Mouse (Mus musculus) retina, adult 2 months (tissue): ENCODE measurements around the gene Tbx20.

Source experiments
- DNase-seq: peaks from one replicate; pipeline ENCODE4 v3.0.0-alpha.2; 2012; ENCODE audit warnings: low read depth, low spot score

Gene Tbx20

DNA sequence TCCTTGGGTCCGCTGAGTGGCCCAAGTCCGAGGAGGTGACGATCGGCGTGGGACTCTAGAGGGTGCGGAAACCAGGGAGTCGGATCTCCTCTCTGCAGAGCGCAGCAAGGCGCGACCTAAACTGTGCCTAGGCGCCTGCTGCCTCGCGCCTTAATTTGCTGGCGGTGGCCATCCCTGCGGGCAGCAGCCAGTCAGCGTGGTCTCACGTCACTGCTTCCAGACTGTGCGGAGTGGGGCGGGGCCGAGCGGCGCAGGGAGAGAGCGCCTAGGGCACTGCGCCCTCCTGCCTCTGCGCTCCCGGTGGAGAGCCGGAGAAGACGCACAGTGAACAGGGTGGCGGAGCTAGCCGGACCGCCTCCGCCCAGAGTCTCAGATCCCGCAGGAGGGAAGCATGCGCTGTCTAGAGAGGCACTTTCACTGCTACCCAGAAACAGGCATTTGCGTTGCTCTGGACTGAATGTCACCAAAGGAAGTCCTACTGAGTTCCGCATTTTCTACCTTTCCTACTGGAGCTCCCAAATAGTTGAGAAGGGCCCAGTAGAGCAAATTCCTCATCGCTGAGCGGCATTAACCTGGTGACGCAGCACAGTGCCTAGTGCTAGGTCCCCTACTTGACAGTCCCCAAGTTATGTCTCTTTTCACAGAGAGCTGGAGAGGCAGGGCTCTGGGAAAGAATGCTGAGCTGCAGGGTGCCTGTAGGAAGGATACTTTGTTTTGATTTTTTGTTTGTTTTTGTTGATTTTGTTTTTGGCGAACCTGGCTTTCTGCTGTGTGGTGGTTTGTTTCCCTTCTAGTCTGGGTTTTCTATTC, at the start of gene Tbx20:
Gene Tbx20, minus strand, starts transcription at position 144 of the 810 bp plus-strand sequence.
- no peak for DNase-seq

DNA sequence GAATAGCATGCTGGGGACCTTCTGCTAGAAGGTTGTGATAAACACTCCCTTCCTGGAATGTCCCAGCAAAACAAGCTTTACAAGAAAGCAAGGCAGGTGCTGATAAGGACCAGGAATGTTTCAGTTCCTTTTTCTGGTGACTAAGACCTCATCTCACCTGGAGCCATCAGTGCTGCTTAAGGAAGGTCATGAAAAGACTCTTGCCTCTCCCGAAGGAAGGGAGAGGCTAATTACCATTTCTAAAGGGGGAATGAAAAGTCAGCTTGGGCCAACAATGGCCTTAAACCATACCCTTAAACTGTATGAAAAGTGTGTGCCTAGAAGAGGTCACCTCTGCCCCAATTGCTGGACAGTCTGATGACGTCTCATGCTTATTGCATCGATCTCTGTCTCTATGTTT, 44.4 kb upstream of the Tbx20 start:
- DNase-seq = no peak

DNA sequence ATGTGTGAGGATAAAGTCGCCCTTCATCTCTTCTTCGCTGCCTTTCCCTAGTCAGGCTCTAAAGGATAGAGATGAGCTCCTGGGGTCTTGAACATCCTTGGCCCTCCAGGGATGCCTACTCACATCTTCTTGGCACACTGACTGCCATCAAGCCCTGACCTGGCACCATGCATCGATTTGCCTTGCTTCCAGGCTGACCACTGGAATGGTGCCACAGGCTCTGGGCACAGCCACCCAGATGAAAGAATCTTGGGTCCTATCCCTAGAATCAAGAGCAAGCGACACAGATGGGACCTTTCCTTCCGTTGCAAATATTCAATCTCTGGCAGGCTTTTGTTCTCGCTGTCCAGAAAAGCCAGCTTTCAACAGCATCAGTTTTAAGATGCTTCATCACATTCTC, 38.4 kb upstream of the Tbx20 start:
- DNase-seq = no peak

DNA sequence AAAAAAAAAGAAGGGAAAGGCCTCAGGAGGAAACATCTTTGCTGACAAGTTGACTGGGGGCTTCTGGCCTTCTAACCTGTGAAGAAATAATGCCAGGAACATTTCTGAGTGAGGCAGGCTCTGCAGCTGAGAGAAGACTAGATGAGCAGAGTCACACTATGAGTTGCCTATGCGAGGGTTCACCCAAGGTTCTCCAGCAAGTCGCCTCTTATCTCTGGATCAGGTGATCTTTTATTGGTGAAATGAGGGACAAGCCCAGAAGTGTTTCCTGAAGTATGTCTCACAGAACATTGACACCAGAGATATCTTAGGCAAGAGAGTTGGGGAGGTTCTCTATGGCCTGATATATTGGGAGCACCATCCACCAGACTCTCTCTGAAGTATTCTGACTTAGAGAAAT, 18.0 kb upstream of the Tbx20 start:
- DNase-seq = no peak

DNA sequence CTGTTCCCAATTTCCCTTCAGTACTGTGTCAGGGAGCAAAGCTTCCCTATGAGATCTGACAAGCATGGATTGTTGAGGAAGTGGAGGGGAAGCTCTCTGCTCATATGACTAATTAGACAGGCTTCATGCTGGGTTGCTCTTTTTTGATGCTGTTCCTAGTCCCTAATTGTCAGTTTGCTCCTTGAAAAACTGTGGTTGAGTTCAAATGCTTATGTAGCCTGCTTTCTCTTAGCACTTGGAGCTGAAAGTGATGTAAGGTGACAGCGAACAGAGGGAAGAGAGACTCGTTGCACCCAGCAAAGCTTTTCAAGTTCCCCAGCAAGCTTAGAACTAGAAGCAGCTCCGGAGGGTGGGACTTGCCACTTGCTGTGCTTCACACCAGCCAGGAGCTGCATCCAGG, 15.3 kb upstream of the Tbx20 start:
- DNase-seq = no peak

DNA sequence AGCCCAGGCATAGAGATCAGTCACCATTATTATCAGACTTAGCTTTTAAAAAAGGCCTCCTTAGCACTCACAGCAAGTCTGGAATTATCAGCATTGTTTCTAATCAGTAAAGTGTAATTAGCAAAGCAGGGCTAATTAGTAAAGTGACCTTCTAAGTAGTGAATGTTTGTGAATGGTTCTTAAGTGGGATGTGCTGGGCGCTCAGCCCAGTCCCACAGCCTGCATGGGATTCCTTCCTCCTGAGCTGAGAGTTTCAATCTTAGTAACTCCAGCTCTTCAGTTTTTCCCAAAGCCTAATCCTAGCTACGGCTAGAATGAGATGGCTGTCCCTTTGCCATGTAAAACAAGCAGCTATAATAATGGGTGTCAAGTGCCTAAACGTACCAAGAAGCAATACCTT, 8.2 kb upstream of the Tbx20 start:
- no peak for DNase-seq

DNA sequence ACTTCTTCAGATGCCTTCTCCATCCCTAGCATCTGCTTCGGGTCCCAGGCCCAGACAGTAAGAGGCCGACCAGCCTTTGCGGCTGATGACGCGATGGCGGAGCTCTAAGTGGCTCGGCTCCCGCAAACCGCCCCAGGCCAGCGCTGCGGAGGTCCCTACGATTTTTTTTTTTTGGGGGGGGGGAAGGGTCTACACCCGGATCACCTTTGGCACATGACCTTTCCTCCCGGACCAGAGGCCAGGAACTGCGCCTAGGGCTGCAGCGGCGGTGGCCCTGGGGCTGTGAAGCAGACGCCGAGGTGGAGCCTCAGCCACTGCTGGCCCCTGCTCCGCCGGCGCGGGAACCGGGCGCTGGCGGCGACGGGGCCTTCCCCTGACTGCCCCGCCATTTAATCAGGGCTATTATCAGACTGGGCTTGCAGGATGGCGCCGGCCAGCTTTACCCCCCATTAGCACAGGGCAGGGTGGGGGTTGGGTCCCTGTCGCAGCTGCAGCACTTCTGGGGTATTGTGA, 6.9 kb upstream of the Tbx20 start:
- no peak for DNase-seq

DNA sequence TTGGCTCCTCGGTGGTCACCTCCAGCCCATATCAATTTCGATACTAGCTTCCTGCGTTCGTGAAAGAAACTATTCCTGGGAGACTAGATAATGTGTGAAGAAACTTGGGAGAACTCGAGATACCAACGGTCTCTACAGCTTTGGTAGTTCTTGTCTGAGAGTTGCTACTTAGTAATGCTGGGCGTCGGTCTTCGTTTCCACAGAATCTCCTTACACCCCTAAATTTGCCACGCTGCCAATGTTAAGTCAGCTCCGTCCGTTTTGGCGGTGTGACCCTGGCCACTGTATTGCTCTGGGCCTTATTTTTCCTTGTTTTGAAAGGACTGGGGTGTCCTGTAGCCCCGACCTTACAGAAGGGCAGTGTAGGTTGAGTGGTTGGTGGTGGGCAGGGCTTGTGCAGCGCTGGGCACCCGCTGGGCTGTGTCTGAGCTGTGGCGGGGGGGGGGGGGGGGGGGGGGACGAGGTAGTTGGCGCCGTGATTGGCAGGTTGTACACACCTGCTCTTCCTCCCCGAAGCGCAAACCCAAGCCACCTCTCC, 6.4 kb upstream of the Tbx20 start:
- DNase-seq = no peak

DNA sequence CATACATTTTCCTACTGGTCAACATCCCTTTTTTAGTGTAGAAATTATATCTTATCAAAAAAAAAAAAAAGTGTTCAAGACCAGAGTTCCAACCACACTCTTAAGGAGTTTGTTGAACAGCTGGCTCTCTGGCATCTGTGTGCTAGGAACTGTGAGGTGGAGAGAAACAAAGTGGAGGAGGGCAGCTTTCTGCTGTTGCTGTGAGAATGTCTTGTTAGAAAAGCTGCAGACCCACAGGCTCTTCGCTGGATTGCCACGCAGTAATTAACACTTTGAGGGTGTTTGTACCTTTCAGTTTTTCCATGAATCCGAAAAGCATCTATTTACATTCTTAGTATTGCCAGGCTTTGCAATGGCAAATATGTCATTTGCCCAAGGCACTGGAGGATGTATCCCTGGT, 5.9 kb upstream of the Tbx20 start:
- DNase-seq = no peak

DNA sequence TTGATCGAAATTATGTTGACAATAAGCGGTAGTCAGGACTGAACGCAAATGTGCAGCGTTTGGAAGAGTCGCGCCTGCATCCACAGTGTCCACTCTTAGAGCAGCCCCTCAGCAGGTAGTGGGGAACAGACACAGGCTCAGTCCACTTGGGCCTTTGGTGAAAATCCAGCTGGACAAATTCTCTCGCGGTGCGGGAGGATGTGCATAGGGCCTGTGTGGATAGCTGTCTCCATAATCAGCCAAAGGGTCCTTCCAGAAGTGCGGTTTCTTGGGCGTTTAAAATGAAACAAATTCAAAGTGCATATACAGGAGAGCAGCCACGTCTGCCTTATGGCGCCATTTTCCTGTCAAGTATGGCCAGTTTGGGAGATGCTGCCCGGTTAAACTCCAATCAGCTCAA, 4.5 kb upstream of the Tbx20 start:
- DNase-seq = no peak

DNA sequence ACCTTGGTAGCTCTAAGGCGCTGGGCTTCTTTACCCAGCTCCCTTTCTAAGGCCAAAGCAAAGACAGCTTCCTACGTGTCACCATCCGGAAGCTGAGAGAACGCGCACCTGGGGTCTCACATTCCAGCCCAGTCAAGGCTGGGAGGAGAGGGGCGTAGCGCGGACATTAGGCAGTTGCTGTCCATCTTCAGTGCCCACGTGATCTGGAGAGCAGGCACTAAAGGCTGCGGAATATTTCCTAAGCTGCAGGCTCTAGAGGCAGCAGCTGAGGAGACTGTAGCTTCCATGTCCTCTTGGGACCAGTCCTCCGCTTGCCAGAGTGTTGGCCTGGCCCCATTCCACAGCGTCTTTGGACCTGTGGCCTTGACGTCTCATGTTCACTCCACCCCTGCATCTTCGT, 3.9 kb upstream of the Tbx20 start:
- no peak for DNase-seq

DNA sequence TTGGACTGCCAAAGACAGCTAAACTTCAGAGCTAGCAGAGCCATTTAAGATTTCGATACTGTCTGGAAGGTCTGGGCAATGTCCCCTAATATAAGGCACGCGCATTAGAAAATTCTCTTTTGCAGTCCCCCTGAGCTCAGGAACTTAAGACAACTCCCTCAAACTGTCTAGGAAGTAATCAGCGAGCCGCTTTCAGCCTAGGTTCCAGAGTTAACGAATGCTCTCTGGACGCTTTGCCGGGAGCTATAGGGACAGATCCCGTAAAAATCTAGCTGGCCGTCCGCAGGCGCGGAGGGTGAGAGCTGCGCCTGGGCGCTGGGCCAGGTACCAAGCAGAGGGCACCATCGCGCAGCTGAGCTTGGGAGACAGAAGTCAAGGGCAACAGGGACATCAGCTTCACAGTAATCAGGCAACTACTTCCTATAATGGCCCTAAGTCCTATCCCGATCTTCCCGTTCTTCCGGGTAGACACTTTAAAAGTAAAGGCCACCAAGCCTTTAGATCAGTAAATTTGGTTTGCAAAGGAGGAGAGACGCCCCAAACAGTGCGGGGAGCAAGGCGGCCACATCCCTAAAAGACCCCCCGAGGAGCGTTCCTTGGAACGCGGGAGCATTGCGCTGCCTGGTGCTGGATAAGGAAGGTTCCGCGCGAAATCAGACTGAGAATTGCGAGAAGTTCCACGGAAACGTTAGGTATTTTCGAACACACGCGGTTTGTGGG, 3.2 kb upstream of the Tbx20 start:
- DNase-seq = no peak

DNA sequence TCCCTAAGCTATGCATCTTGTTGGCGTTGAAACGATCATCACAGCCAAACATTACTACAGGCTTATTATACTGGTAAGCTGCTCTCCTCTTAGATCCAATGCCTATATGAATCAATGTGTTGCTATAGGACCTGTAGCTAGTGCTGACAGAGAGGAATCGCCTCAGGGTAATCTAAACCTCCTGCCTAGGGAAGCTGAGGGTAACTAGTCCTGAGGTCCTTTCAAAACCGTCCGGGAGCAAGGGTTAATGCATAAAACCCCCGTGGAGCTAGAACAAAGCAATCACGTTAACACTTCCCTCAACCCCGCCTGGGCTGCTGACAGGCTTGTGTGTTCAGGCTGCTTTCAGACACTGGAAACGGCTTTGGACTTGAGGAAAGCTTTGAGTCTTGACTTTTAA, 2.4 kb upstream of the Tbx20 start:
- no peak for DNase-seq

DNA sequence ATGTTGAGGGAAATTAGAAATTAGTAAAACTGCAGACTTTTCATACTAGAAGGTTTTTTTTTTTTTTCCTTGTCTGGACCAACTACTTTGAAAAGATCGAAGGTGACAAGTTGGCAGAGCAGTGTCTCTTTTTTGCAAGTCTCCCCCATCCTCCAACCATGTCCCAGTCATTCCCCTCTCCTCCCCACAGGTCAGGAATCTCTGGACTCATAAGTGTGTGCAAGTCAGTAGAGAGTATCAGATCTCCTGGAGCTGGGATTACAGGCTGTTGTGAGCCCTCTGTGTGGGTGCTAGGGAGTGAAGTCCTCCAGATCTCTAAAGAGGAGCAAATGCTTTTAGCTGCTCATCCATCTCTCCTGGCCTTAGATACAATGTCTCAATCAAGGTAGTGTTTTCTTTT, 1.5 kb upstream of the Tbx20 start:
- no peak for DNase-seq

DNA sequence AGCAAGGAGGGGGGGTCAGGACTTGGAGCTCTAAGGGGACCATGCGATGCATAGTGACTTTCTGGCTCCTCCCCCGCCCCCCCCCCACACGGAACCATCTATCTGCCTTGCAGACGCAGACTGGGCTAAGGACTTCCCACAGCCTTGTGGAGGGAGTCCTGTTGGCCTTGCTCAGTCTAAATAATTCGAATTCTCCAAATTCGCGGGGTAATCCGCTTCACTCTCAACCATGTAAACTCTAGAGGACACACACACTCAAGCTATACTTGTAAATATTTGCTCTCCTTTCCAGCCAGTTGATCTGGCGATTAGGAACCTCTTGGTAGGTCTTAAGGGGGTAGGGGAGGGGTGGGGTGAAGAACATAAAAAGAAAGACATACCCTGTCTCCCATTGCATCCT, 898 bp upstream of the Tbx20 start:
- DNase-seq = no peak

DNA sequence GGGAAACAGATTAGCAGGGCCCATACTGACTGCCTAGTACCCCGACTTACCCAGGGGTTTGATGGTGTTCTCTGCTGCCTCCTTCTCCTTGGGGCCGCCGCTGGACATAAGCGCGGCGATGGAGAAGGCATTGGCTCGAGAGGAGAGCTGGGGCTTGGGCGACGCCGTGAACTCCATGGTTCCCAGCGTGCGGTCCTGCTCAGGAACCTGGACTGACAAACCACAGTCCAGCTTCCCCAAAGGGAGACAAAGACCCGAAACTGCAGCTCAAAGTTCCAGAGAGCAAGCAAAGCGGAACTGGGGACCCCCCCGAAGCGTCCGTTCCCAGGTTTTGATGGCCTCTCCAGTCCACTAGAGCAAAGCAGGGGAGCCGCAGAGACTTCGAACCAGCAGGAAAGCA, 434 bp downstream of the Tbx20 start:
- no peak for DNase-seq

DNA sequence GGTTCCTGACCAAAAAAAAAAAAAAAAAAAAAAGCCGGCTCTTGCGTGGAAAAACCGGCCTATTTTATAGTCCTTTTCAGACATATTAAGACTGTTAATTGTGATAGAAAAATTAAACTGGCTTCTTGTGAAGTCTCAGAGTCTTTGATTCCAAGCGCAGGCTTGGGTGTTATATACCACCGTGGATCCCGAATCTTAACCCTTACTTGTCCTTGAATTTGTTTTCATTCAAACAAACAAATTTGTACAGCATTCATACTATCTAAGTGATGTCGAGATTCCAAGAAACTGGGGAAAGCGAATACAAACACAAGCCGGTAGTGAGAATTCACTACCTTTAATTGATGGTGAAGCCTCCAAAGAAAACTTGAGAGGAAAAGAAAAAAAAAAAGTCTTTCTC, 932 bp downstream of the Tbx20 start:
- DNase-seq = no peak

DNA sequence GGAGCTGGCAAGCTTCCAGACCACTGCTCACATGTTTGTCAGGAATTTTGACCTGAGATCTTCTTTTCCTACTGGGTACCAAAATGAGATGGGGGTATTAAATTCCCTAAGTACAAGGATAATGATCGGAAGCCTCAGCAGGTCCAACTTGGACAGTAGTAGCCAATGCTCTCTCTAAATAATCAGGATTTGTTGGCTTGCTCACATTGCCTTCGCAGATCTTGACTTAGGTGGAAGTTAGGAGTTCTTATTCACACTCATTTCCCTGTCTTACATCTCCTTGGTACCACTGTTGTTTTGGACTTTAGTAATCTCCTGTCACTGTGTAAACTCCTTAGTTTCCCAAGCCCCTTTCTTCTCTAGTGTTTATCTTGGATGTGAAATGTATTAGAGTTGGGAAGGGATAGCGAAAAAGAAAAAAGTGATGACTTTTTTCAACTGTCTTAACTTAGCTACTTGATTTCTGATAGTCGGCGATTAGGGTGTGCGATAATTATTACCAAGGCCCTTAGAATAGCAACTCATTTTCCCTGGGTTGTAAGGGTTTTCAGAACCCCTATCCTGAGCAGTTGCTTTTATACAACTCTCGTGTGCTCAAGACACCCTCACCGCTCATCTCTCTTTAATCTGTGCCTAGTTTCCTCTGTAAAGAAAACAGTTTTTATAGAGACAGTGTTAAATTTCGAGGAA, 1.5 kb downstream of the Tbx20 start:
- no peak for DNase-seq

DNA sequence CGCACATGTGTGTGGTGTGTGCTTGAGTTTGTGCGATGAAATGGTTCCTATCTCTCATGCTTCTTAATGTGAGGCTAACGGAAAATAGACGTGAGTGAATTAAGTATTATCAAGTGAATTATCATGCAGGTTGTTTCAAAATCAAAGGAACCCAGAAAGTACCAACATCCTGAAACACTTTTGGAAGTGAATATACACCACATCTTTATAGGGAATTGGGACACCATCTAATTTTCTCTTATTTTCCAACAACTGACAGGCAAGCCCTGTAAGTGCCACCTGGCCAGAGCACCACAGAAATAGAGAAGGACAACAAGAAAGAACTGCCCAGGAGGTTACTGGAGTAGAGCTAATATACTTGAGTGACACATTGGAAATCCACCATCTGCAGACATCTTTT, 2.4 kb downstream of the Tbx20 start:
- DNase-seq = no peak

DNA sequence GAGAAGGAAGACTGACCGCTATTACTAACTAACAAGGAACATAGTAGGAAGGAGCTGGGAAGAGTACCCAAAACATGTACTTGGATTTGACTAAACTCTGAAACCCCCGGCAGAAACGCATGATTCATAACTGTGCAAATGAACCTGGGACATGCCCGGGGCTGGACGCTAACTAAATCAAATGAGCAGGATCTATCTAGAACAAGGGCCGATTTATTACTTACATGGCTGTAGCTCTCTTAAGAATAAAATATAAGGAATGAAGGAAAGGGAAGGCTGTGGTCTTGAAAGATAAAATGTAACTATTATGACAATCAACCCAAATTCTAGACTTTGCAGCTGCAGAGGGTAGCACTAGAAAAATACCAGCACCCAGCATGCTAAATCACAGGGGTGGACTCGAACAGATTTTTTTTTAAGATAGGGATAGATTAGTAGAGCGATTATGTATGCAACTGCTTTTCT, 3.1 kb downstream of the Tbx20 start:
- DNase-seq = no peak

DNA sequence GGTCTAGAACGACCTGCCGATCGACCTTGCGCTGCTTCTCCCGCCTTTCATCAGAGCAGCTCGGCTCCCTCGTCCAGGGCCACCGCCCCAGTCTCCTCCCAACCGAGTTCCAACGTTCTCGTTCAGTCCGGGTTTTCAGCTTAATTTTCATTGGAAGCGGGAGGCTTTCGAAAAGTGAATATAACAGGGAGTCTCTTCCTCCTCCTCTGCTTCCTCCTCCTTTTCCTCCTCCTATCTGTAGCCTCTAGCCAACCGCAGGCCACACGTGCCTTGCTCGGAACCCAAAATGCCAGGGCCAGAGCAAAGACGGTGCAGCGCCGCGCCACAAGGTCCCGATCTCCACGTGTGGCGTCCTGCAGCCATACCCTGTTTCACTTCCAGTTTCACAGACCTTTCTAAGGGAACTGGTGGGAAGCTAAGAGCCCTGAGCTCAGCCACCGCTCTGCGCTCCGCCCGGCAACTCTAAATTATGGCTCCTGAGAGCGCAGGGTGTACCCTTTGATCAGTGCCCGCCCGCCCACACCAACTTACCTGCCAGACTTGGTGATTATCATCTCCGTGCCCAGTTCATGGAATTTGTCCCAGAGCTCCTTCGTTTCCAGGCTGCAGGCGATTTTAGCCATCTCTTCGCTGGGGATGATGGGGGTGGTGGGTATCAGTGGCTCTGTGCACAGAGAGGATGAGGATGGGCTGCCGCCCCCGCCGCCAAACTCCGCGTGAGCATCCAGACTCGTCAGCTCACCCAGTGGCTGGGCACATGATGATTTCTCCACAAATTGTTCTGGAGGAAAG, 3.8 kb downstream of the Tbx20 start:
- DNase-seq = no peak
